Mouse (Mus musculus): ENCODE results near the gene Slc22a14.

- TF ChIP-seq CTCF (IDR thresholded peaks at IDR 0.05; ENCODE audit: low read depth) (no peak), EP300 (optimal IDR thresholded peaks at IDR 0.05) (no peak)
These were observed 7.3 kb downstream of the Slc22a14 start for GRCm38 (mm10) chr9:119358058-119358429.
